16 mouse cellular contexts compared by ENCODE assay signal in genomic region chr1:19218221-19218620, GRCm38 (mm10). TPM values are rescaled to one million over a fixed set of nuclear protein-coding genes. Genes with fewer than 3 reads are reported as not detected.
DNase-seq lines count a peak whose midpoint lies in the region; ATAC-seq lines count a peak whose summit lies in the region.
"Had no signal": no experiment of that assay in that cellular context is flagged by ENCODE, and none has a peak within 500 bp of the region (broad histone marks: within the 10 kb centered on the region; RNA-seq: fewer than 3 reads in every experiment).

No protein-coding gene starts in this region.

- 0 out of 2 replicates have a peak overlapping the region, but pooled peaks have one; percentile 19 for H3K4me2 ChIP-seq in hindbrain, embryonic 11.5 days (replicated peaks; ENCODE audit: low read depth, low read length)
- H3K4me2 ChIP-seq in hindbrain, embryonic 16.5 days (ENCODE audit: low read length): no peak overlapping the region
- H3K4me2 ChIP-seq in embryonic facial prominence, embryonic 12.5 days (replicated peaks): peak overlapping the region; percentile 38
- peak overlapping the region; percentile 65 for H3K4me2 ChIP-seq in limb, embryonic 13.5 days (replicated peaks)
- H3K4me2 ChIP-seq in neural tube, embryonic 13.5 days: peak overlapping the region; percentile 55
- H3K4me2 ChIP-seq: heart, embryonic 15.5 days had no signal

- H3K9ac ChIP-seq in hindbrain, embryonic 11.5 days (ENCODE audit: low read depth, low read length): no peak overlapping the region
- no peak overlapping the region for H3K9ac ChIP-seq in hindbrain, embryonic 16.5 days (ENCODE audit: low read depth, low read length)
- H3K9ac ChIP-seq in embryonic facial prominence, embryonic 12.5 days: no peak overlapping the region
- H3K9ac ChIP-seq in limb, embryonic 13.5 days: peak overlapping the region; percentile 31; the same call in 1 of the 2 replicates
- 0 out of 2 replicates have a peak overlapping the region, but pooled peaks have one; percentile 31 for H3K9ac ChIP-seq in neural tube, embryonic 13.5 days
- H3K9ac ChIP-seq: heart, embryonic 15.5 days; liver, postnatal 0 days had no signal

- H3K27ac ChIP-seq in hindbrain, embryonic 11.5 days (ENCODE audit: low read depth, low read length): no peak overlapping the region
- no peak overlapping the region for H3K27ac ChIP-seq in hindbrain, embryonic 16.5 days (ENCODE audit: low read depth, low read length)
- H3K27ac ChIP-seq in embryonic facial prominence, embryonic 12.5 days: no peak overlapping the region
- no peak overlapping the region for H3K27ac ChIP-seq in limb, embryonic 13.5 days
- 0 out of 2 replicates have a peak overlapping the region, but pooled peaks have one; percentile 40 for H3K27ac ChIP-seq in neural tube, embryonic 13.5 days (replicated peaks)
- H3K27ac ChIP-seq: heart, embryonic 15.5 days; macrophage had no signal

- H3K36me3 ChIP-seq in hindbrain, embryonic 11.5 days (ENCODE audit: control insufficient read depth, insufficient read depth, low read length): no peaks in the 10 kb centered on the region
- no peaks in the 10 kb centered on the region for H3K36me3 ChIP-seq in hindbrain, embryonic 16.5 days (ENCODE audit: control insufficient read depth, insufficient read depth, low read length)
- H3K36me3 ChIP-seq in embryonic facial prominence, embryonic 12.5 days: no peaks in the 10 kb centered on the region
- H3K36me3 ChIP-seq in limb, embryonic 13.5 days: no peaks in the 10 kb centered on the region
- no peaks in the 10 kb centered on the region for H3K36me3 ChIP-seq in neural tube, embryonic 13.5 days
- H3K36me3 ChIP-seq: G1E; heart, embryonic 15.5 days had no signal

- no peak overlapping the region for H3K4me3 ChIP-seq in hindbrain, embryonic 11.5 days (ENCODE audit: low read depth, low read length)
- H3K4me3 ChIP-seq in hindbrain, embryonic 16.5 days (ENCODE audit: low read length): no peak overlapping the region
- H3K4me3 ChIP-seq in embryonic facial prominence, embryonic 12.5 days: no peak overlapping the region
- H3K4me3 ChIP-seq in limb, embryonic 13.5 days: peak overlapping the region; percentile 22
- H3K4me3 ChIP-seq in neural tube, embryonic 13.5 days: peak overlapping the region; percentile 48
- H3K4me3 ChIP-seq: heart, embryonic 15.5 days had no signal

- H3K9me3 ChIP-seq in hindbrain, embryonic 11.5 days (ENCODE audit: control insufficient read depth, low read length): no peaks in the 10 kb centered on the region
- H3K9me3 ChIP-seq in hindbrain, embryonic 16.5 days (ENCODE audit: control insufficient read depth, low read length): no peaks in the 10 kb centered on the region
- H3K9me3 ChIP-seq in embryonic facial prominence, embryonic 12.5 days: no peaks in the 10 kb centered on the region
- H3K9me3 ChIP-seq in limb, embryonic 13.5 days: no peaks in the 10 kb centered on the region
- H3K9me3 ChIP-seq in neural tube, embryonic 13.5 days: no peaks in the 10 kb centered on the region
- H3K9me3 ChIP-seq: heart, embryonic 15.5 days had no signal

- WGBS in hindbrain, embryonic 11.5 days: 2% methylated on average over 7 of the region's 7 CpGs
- 9% methylated on average over 7 of the region's 7 CpGs for WGBS in hindbrain, embryonic 16.5 days
- 13% methylated on average over 7 of the region's 7 CpGs for WGBS in embryonic facial prominence, embryonic 12.5 days
- WGBS in limb, embryonic 13.5 days: 12% methylated on average over 7 of the region's 7 CpGs
- WGBS in neural tube, embryonic 13.5 days: 7% methylated on average over 7 of the region's 7 CpGs

- H3K27me3 ChIP-seq in hindbrain, embryonic 11.5 days (ENCODE audit: control insufficient read depth, insufficient read depth, low read length): peaks cover 84% of the 10 kb centered on the region
- H3K27me3 ChIP-seq in hindbrain, embryonic 16.5 days (replicated peaks; ENCODE audit: control insufficient read depth, insufficient read depth, low read length): peaks cover 68% of the 10 kb centered on the region
- H3K27me3 ChIP-seq in embryonic facial prominence, embryonic 12.5 days: peaks cover 74% of the 10 kb centered on the region
- peaks cover 93% of the 10 kb centered on the region for H3K27me3 ChIP-seq in limb, embryonic 13.5 days
- peaks cover 94% of the 10 kb centered on the region for H3K27me3 ChIP-seq in neural tube, embryonic 13.5 days

- no peaks in the 10 kb centered on the region for H3K4me1 ChIP-seq in hindbrain, embryonic 11.5 days (replicated peaks; ENCODE audit: control insufficient read depth, insufficient read depth, low read length)
- H3K4me1 ChIP-seq in hindbrain, embryonic 16.5 days (ENCODE audit: control insufficient read depth, insufficient read depth, low read depth, low read length): no peaks in the 10 kb centered on the region
- H3K4me1 ChIP-seq in embryonic facial prominence, embryonic 12.5 days: no peaks in the 10 kb centered on the region
- H3K4me1 ChIP-seq in limb, embryonic 13.5 days: 0 out of 2 replicates have a peak, but pooled peaks cover 15% of the 10 kb centered on the region
- H3K4me1 ChIP-seq in neural tube, embryonic 13.5 days (replicated peaks): peaks cover 47% of the 10 kb centered on the region
- H3K4me1 ChIP-seq: heart, embryonic 15.5 days had no signal

- ATAC-seq in hindbrain, embryonic 11.5 days (ENCODE audit: low FRiP score): no peak
- no peak for ATAC-seq in hindbrain, embryonic 16.5 days
- no peak for ATAC-seq in embryonic facial prominence, embryonic 12.5 days (ENCODE audit: insufficient number of reproducible peaks, insufficient read depth, low FRiP score, low TSS enrichment)
- no peak for ATAC-seq in limb, embryonic 13.5 days (ENCODE audit: low FRiP score, low read depth)
- ATAC-seq in neural tube, embryonic 13.5 days (ENCODE audit: low read depth): no peak
- ATAC-seq in cerebellum, adult (ENCODE audit: insufficient number of reproducible peaks, low FRiP score, low TSS enrichment): no peak
- ATAC-seq: liver, postnatal 0 days had no signal

- DNase-seq in hindbrain, embryonic 11.5 days (ENCODE audit: low spot score): no peak
- DNase-seq in B cell, adult 2 months: no peak
- DNase-seq: adrenal gland, postnatal 14 days; cerebellum, postnatal 14 days; kidney, postnatal 14 days; liver, postnatal 0 days had no signal

RNA-seq across cellular contexts. Expression of gene Tfap2b, which starts 9.5 kb away (rescaled TPM):
- polyA plus RNA-seq in hindbrain, embryonic 11.5 days (2014; fragmentation: Nextera tagmentation; extraction: Ambion mirVana): 72.5 and 75.7 TPM in 2 replicates
- 40.1 and 64.0 TPM in 2 replicates for polyA plus RNA-seq in hindbrain, embryonic 16.5 days (2015; fragmentation: Nextera tagmentation; extraction: Ambion mirVana)
- 27.5 and 41.5 TPM in 2 replicates for polyA plus RNA-seq in embryonic facial prominence, embryonic 12.5 days (2016; fragmentation: Nextera tagmentation; extraction: Ambion mirVana)
- polyA plus RNA-seq in limb, embryonic 13.5 days (2015; fragmentation: Nextera tagmentation; extraction: Ambion mirVana): 57.2 and 66.0 TPM in 2 replicates
- 75.0 and 76.0 TPM in 2 replicates for polyA plus RNA-seq in neural tube, embryonic 13.5 days (2015; fragmentation: Nextera tagmentation; extraction: Ambion mirVana)
- polyA plus RNA-seq: C2C12; G1E; intestine, embryonic 14.5 days; liver, postnatal 0 days; macrophage had no signal

Comparison
In these comparisons a context has a peak if more than half of its experiments do, and no peak if none do; other contexts are left out.
1. H3K4me3 ChIP-seq: peak in limb, embryonic 13.5 days (single experiment) and neural tube, embryonic 13.5 days (single experiment); none in hindbrain, embryonic 11.5 days (single experiment), hindbrain, embryonic 16.5 days (single experiment) and embryonic facial prominence, embryonic 12.5 days (single experiment).
2. H3K9ac ChIP-seq: peak in limb, embryonic 13.5 days (single experiment) and neural tube, embryonic 13.5 days (single experiment); none in hindbrain, embryonic 11.5 days (single experiment), hindbrain, embryonic 16.5 days (single experiment) and embryonic facial prominence, embryonic 12.5 days (single experiment).